Mouse (Mus musculus) liver, embryonic 14.5 days (tissue): ENCODE measurements at regions not wholly inside any gene's neighbourhood (a gene's known extent, or its start where the extent isn't known, plus 50 kb on each side); places are given as distances from the start of the nearest gene placed in this dataset.

Experiments
- ATAC-seq: fragments of 200-750 bp; cut with Nextera tagmentation; 2 replicates; pipeline ENCODE4 v1.8.0; 2017; ENCODE audit warnings: moderate number of reproducible peaks, mild to moderate bottlenecking, moderate library complexity; ENCODE audit not compliant: insufficient read depth
- DNase-seq, 3 experiments: peaks; one replicate each; pipeline ENCODE4 v3.0.0-alpha.2; 2012 to 2013; ENCODE audit warnings: low read depth in 3 of 3, low spot score in 3 of 3
- H3K27ac ChIP-seq: fragments of 300-500 bp; sonication (generic); 2 replicates; pipeline ENCODE4 v1.5.1; 2014; ENCODE audit warnings: moderate library complexity, mild to moderate bottlenecking, control low read depth, inconsistent platforms
- H3K27me3 ChIP-seq: fragments of 300-500 bp; sonication (generic); 2 replicates; pipeline ENCODE4 v1.6.1; 2014; ENCODE audit warnings: mild to moderate bottlenecking, low read length, moderate library complexity; ENCODE audit not compliant: control insufficient read depth, insufficient read depth
- H3K36me3 ChIP-seq: fragments of 300-500 bp; sonication (generic); replicated peaks from 2 replicates; pipeline ENCODE4 v1.6.1; 2014; ENCODE audit warnings: low read depth; ENCODE audit not compliant: control insufficient read depth, insufficient read depth
- H3K4me1 ChIP-seq, 2 experiments: fragments of 200-500 bp in 1 of 2; fragments of 300-500 bp in 1 of 2; sonication (generic) in 1 of 2; replicated peaks; 2 replicates each; pipeline ENCODE4 v1.6.1; 2012 to 2014; ENCODE audit warnings: antibody characterized with exemption in 1 of 2, inconsistent platforms in 1 of 2, low read length in 1 of 2; ENCODE audit not compliant: control insufficient read depth in 2 of 2, insufficient read depth in 2 of 2
- H3K4me2 ChIP-seq: fragments of 300-500 bp; sonication (generic); 2 replicates; pipeline ENCODE4 v1.6.1; 2014; ENCODE audit warnings: low read depth, mild to moderate bottlenecking, control low read depth, moderate library complexity
- H3K4me3 ChIP-seq, 2 experiments: fragments of 200-500 bp in 1 of 2; fragments of 300-500 bp in 1 of 2; sonication (generic) in 1 of 2; 2 replicates each; pipeline ENCODE4 v1.5.1; 2012 to 2014; ENCODE audit warnings: low read depth in 2 of 2, low read length in 2 of 2, mild to moderate bottlenecking in 2 of 2, control low read depth in 1 of 2, inconsistent platforms in 1 of 2, moderate library complexity in 1 of 2; ENCODE audit not compliant: insufficient read depth in 1 of 2
- H3K9ac ChIP-seq: fragments of 300-500 bp; sonication (generic); replicated peaks from 2 replicates; pipeline ENCODE4 v1.6.1; 2014; ENCODE audit warnings: mild to moderate bottlenecking, control low read depth, moderate library complexity
- H3K9me3 ChIP-seq: fragments of 300-500 bp; sonication (generic); 2 replicates; pipeline ENCODE4 v1.6.1; 2016; ENCODE audit warnings: low read length, mixed read lengths; ENCODE audit not compliant: control insufficient read depth
- CTCF ChIP-seq: IDR thresholded peaks from 2 replicates; pipeline ENCODE4 v1.5.1; 2016; ENCODE audit warnings: antibody characterized with exemption, low read depth, control low read depth
- EP300 ChIP-seq: IDR thresholded peaks from 2 replicates; pipeline ENCODE4 v1.6.1; 2016; ENCODE audit warnings: antibody characterized with exemption, low read depth
- WGBS: fragments of 180-500 bp; shearing (Covaris S2); extraction: QIAGEN DNeasy Blood & Tissue Kit; methylation state at CpG from one replicate; pipeline ENCODE4 v1.1.7; 2014; ENCODE audit not compliant: insufficient replicate concordance; 5-methylcytosine and 5-hydroxymethylcytosine counted together

- Histone ChIP-seq H3K4me3 (no peak overlapping the region), H3K9me3 (no peaks in the 10 kb centered on the region), H3K36me3 (no peaks in the 10 kb centered on the region), H3K4me1 (no peaks in the 10 kb centered on the region), H3K4me2 (no peak overlapping the region), H3K27ac (no peak overlapping the region), H3K9ac (no peak overlapping the region), H3K27me3 (no peaks in the 10 kb centered on the region)
- TF ChIP-seq CTCF, result no peak
- no peak for TF ChIP-seq EP300
- no peak for ATAC-seq
- 65% methylated on average over 2 of the region's 2 CpGs for WGBS
- DNase-seq, result no peak
These were observed 273.6 kb downstream of the Slc6a15 start for GRCm38 (mm10) chr10:103641162-103641561.

GRCm38 (mm10) chr10:103649848-103650247 is 282.3 kb downstream of the Slc6a15 start:
- no peak for DNase-seq
- H3K4me3 ChIP-seq, result no peak overlapping the region
- H3K9ac ChIP-seq, result no peak overlapping the region
- WGBS, result 50% methylated on average over 3 of the region's 3 CpGs
- H3K4me1 ChIP-seq, result no peaks in the 10 kb centered on the region
- no peaks in the 10 kb centered on the region for H3K27me3 ChIP-seq
- H3K9me3 ChIP-seq, result no peaks in the 10 kb centered on the region
- H3K36me3 ChIP-seq, result no peaks in the 10 kb centered on the region
- H3K4me2 ChIP-seq, result no peak overlapping the region
- no peak for ATAC-seq
- no peak for TF ChIP-seq EP300
- no peak overlapping the region for H3K27ac ChIP-seq

GRCm38 (mm10) chr10:103673081-103673480 is 305.5 kb downstream of the Slc6a15 start:
- Histone ChIP-seq H3K27ac (no peak overlapping the region), H3K4me2 (no peak overlapping the region), H3K4me1 (no peaks in the 10 kb centered on the region), H3K4me3 (no peak overlapping the region), H3K36me3 (no peaks in the 10 kb centered on the region), H3K9me3 (no peaks in the 10 kb centered on the region), H3K9ac (no peak overlapping the region), H3K27me3 (no peaks in the 10 kb centered on the region)
- WGBS, result 44% methylated on average over 3 of the region's 3 CpGs
- no peak for TF ChIP-seq EP300
- TF ChIP-seq CTCF, result no peak
- no peak for ATAC-seq
- DNase-seq, result no peak

- Histone ChIP-seq H3K9ac (no peak overlapping the region), H3K9me3 (no peaks in the 10 kb centered on the region), H3K4me1 (no peaks in the 10 kb centered on the region), H3K27ac (no peak overlapping the region), H3K27me3 (no peaks in the 10 kb centered on the region), H3K36me3 (no peaks in the 10 kb centered on the region), H3K4me3 (no peak overlapping the region), H3K4me2 (no peak overlapping the region)
- DNase-seq (no peak), ATAC-seq (no peak)
- TF ChIP-seq EP300 (no peak), CTCF (no peak)
- 67% methylated on average over 3 of the region's 3 CpGs for WGBS
These were observed 306.2 kb downstream of the Slc6a15 start for GRCm38 (mm10) chr10:103673765-103674164.

GRCm38 (mm10) chr10:103692682-103693081 is 325.1 kb downstream of the Slc6a15 start:
- Histone ChIP-seq H3K27ac (no peak overlapping the region), H3K36me3 (no peaks in the 10 kb centered on the region), H3K4me1 (no peaks in the 10 kb centered on the region), H3K27me3 (no peaks in the 10 kb centered on the region), H3K4me3 (no peak overlapping the region), H3K4me2 (no peak overlapping the region), H3K9ac (no peak overlapping the region), H3K9me3 (no peaks in the 10 kb centered on the region)
- WGBS, result 39% methylated on average over 2 of the region's 2 CpGs
- TF ChIP-seq CTCF, result no peak
- no peak for TF ChIP-seq EP300
- DNase-seq, result no peak
- ATAC-seq, result no peak
